Mouse (Mus musculus): ENCODE results near the gene Ttc39d. TPM values are rescaled to one million over a fixed set of nuclear protein-coding genes. Genes with fewer than 3 reads are reported as not detected.

Ttc39d gene
- polyA plus RNA-seq, 1 experiment from 2014 or later = not detected

- TF ChIP-seq CTCF (IDR thresholded peaks at IDR 0.05; ENCODE audit: low read depth) = no peak
- H3K9me3 ChIP-seq (replicated peaks; ENCODE audit: low read length) = no peaks in the 10 kb centered on the region
- H3K9ac ChIP-seq (ENCODE audit: low read depth, low read length) = no peak overlapping the region
- H3K36me3 ChIP-seq (ENCODE audit: insufficient read depth, low read length) = no peaks in the 10 kb centered on the region
- no peak overlapping the region for H3K4me3 ChIP-seq (replicated peaks; ENCODE audit: low read depth, low read length)
- H3K27ac ChIP-seq = no peak overlapping the region
- whole genome bisulfite sequencing = 74% methylated on average over 2 of the region's 2 CpGs
- no peak for DNase-seq (ENCODE audit: low spot score)
- ATAC-seq (replicated peaks; ENCODE audit: low FRiP score, low read depth) = no peak
- H3K27me3 ChIP-seq (ENCODE audit: insufficient read depth, low read length) = no peaks in the 10 kb centered on the region
- no peak overlapping the region for H3K4me2 ChIP-seq (ENCODE audit: low read length)
- no peaks in the 10 kb centered on the region for H3K4me1 ChIP-seq (replicated peaks; ENCODE audit: insufficient read depth, low read length)
Observed at GRCm38 (mm10) chr17:80229396-80229795, 22.1 kb downstream of the Ttc39d start.

GRCm38 (mm10) chr17:80233844-80234243 is 26.6 kb downstream of the Ttc39d start:
- H3K9ac ChIP-seq (ENCODE audit: low read depth, low read length) = no peak overlapping the region
- H3K27ac ChIP-seq = no peak overlapping the region
- H3K36me3 ChIP-seq (ENCODE audit: insufficient read depth, low read length) = 0 out of 2 replicates have a peak, but pooled peaks cover 4% of the 10 kb centered on the region
- TF ChIP-seq CTCF (IDR thresholded peaks at IDR 0.05; ENCODE audit: low read depth) = no peak
- H3K4me1 ChIP-seq (replicated peaks; ENCODE audit: insufficient read depth, low read length) = no peaks in the 10 kb centered on the region
- DNase-seq (ENCODE audit: low spot score) (no peak), ATAC-seq (replicated peaks; ENCODE audit: low FRiP score, low read depth) (no peak)
- no peaks in the 10 kb centered on the region for H3K27me3 ChIP-seq (ENCODE audit: insufficient read depth, low read length)
- H3K4me3 ChIP-seq (replicated peaks; ENCODE audit: low read depth, low read length) = no peak overlapping the region
- no peak overlapping the region for H3K4me2 ChIP-seq (ENCODE audit: low read length)
- no peaks in the 10 kb centered on the region for H3K9me3 ChIP-seq (replicated peaks; ENCODE audit: low read length)
- WGBS = 93% methylated on average over 5 of the region's 5 CpGs

GRCm38 (mm10) chr17:80234376-80234775 is 27.1 kb downstream of the Ttc39d start:
- Histone ChIP-seq H3K36me3 (ENCODE audit: insufficient read depth, low read length) (peaks cover 8% of the 10 kb centered on the region; the same call in 1 of the 2 replicates), H3K27ac (no peak overlapping the region), H3K4me1 (replicated peaks; ENCODE audit: insufficient read depth, low read length) (no peaks in the 10 kb centered on the region), H3K27me3 (ENCODE audit: insufficient read depth, low read length) (no peaks in the 10 kb centered on the region), H3K4me2 (ENCODE audit: low read length) (no peak overlapping the region), H3K9me3 (replicated peaks; ENCODE audit: low read length) (no peaks in the 10 kb centered on the region), H3K9ac (ENCODE audit: low read depth, low read length) (no peak overlapping the region), H3K4me3 (replicated peaks; ENCODE audit: low read depth, low read length) (no peak overlapping the region)
- no peak for TF ChIP-seq CTCF (IDR thresholded peaks at IDR 0.05; ENCODE audit: low read depth)
- 60% methylated on average over 7 of the region's 7 CpGs for WGBS
- no peak for ATAC-seq (replicated peaks; ENCODE audit: low FRiP score, low read depth)
- no peak for DNase-seq (ENCODE audit: low spot score)

GRCm38 (mm10) chr17:80235477-80235876 is 28.2 kb downstream of the Ttc39d start:
- H3K4me3 ChIP-seq (replicated peaks; ENCODE audit: low read depth, low read length) = no peak overlapping the region
- H3K4me1 ChIP-seq (replicated peaks; ENCODE audit: insufficient read depth, low read length) = no peaks in the 10 kb centered on the region
- H3K36me3 ChIP-seq (ENCODE audit: insufficient read depth, low read length) = peaks cover 17% of the 10 kb centered on the region
- no peaks in the 10 kb centered on the region for H3K27me3 ChIP-seq (ENCODE audit: insufficient read depth, low read length)
- H3K27ac ChIP-seq = no peak overlapping the region
- DNase-seq (ENCODE audit: low spot score) (no peak), ATAC-seq (replicated peaks; ENCODE audit: low FRiP score, low read depth) (no peak)
- H3K9me3 ChIP-seq (replicated peaks; ENCODE audit: low read length) = no peaks in the 10 kb centered on the region
- H3K4me2 ChIP-seq (ENCODE audit: low read length) = no peak overlapping the region
- no peak overlapping the region for H3K9ac ChIP-seq (ENCODE audit: low read depth, low read length)
- TF ChIP-seq CTCF (IDR thresholded peaks at IDR 0.05; ENCODE audit: low read depth) = no peak
- 66% methylated on average over 3 of the region's 3 CpGs for WGBS

GRCm38 (mm10) chr17:80236805-80237204 is 29.5 kb downstream of the Ttc39d start:
- WGBS = 89% methylated on average over 3 of the region's 3 CpGs

GRCm38 (mm10) chr17:80237475-80237874 is 30.2 kb downstream of the Ttc39d start:
- H3K9me3 ChIP-seq (replicated peaks; ENCODE audit: low read length) = no peaks in the 10 kb centered on the region
- no peak for ATAC-seq (replicated peaks; ENCODE audit: low FRiP score, low read depth)
- no peaks in the 10 kb centered on the region for H3K27me3 ChIP-seq (ENCODE audit: insufficient read depth, low read length)
- no peak for DNase-seq (ENCODE audit: low spot score)
- no peak overlapping the region for H3K4me2 ChIP-seq (ENCODE audit: low read length)
- H3K27ac ChIP-seq = no peak overlapping the region
- WGBS = 83% methylated on average over 5 of the region's 5 CpGs
- H3K4me1 ChIP-seq (replicated peaks; ENCODE audit: insufficient read depth, low read length) = no peaks in the 10 kb centered on the region
- no peak overlapping the region for H3K9ac ChIP-seq (ENCODE audit: low read depth, low read length)
- H3K36me3 ChIP-seq (ENCODE audit: insufficient read depth, low read length) = peaks cover 30% of the 10 kb centered on the region
- no peak for TF ChIP-seq CTCF (IDR thresholded peaks at IDR 0.05; ENCODE audit: low read depth)
- H3K4me3 ChIP-seq (replicated peaks; ENCODE audit: low read depth, low read length) = no peak overlapping the region

More at GRCm38 (mm10) chr17:80236805-80237204, 29.5 kb downstream of the Ttc39d start:
- Histone ChIP-seq H3K4me3 (replicated peaks; ENCODE audit: low read depth, low read length) (no peak overlapping the region), H3K9ac (ENCODE audit: low read depth, low read length) (no peak overlapping the region), H3K27ac (no peak overlapping the region), H3K9me3 (replicated peaks; ENCODE audit: low read length) (no peaks in the 10 kb centered on the region), H3K36me3 (ENCODE audit: insufficient read depth, low read length) (peaks cover 25% of the 10 kb centered on the region), H3K27me3 (ENCODE audit: insufficient read depth, low read length) (no peaks in the 10 kb centered on the region), H3K4me1 (replicated peaks; ENCODE audit: insufficient read depth, low read length) (no peaks in the 10 kb centered on the region), H3K4me2 (ENCODE audit: low read length) (no peak overlapping the region)
- no peak for TF ChIP-seq CTCF (IDR thresholded peaks at IDR 0.05; ENCODE audit: low read depth)
- ATAC-seq (replicated peaks; ENCODE audit: low FRiP score, low read depth) = no peak
- no peak for DNase-seq (ENCODE audit: low spot score)

- 87% methylated on average over 9 of the region's 9 CpGs for WGBS
- H3K36me3 ChIP-seq (ENCODE audit: insufficient read depth, low read length) = peaks cover 63% of the 10 kb centered on the region
- TF ChIP-seq CTCF (IDR thresholded peaks at IDR 0.05; ENCODE audit: low read depth) = no peak
Observed at GRCm38 (mm10) chr17:80241594-80241993, 34.3 kb downstream of the Ttc39d start.

More at GRCm38 (mm10) chr17:80241594-80241993, 34.3 kb downstream of the Ttc39d start:
- Histone ChIP-seq H3K27ac (no peak overlapping the region), H3K4me2 (ENCODE audit: low read length) (no peak overlapping the region), H3K4me3 (replicated peaks; ENCODE audit: low read depth, low read length) (no peak overlapping the region), H3K4me1 (replicated peaks; ENCODE audit: insufficient read depth, low read length) (no peaks in the 10 kb centered on the region), H3K9me3 (replicated peaks; ENCODE audit: low read length) (no peaks in the 10 kb centered on the region), H3K9ac (ENCODE audit: low read depth, low read length) (no peak overlapping the region), H3K27me3 (ENCODE audit: insufficient read depth, low read length) (no peaks in the 10 kb centered on the region)
- no peak for DNase-seq (ENCODE audit: low spot score)
- ATAC-seq (replicated peaks; ENCODE audit: low FRiP score, low read depth) = no peak

All from kidney, postnatal 0 days (tissue).